Mouse (Mus musculus): Measurements from ENCODE around the gene Cpm. TPM values are rescaled to one million over a fixed set of nuclear protein-coding genes. Genes with fewer than 3 reads are reported as not detected.

The Cpm gene
- total RNA-seq, 1 experiment from 2014 or later, result 1.4 TPM

DNA sequence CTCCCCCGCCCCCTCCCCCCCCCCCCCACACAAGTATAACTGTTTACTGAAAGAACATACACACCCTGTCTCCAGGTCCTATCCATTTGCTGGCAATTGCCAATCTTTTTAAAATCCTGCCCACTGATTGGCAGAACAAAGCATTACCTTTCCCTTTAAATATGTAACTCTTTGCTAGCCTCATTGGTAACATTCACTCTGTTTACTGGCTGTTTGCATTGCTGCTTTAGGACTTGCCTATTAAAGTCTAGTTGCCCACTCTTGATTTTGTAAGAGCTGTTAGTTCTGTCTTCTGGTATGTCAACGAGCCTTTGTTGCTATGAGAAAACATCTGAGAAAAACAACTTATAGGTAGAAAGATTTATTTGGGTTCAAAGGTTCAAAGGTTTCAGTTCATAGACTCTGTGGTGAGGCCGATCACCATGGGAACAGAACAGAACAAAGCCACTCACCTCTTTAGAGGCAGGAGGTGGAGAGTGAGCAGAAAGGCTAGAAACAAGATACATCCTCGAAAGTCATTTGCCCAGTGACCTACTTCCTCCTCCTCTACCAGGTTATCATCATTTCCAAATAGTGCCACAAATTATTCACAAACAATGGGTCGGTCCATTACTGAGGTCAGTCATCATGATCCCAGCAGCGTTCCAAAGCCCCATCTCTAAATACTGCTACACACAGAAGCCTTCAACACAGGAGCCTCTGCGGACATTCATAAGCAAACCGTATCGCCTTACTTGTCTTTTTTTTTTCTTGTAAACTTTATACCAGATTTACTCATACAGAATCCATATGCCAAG is 3.6 kb upstream of the Cpm start:
- ATAC-seq (replicated peaks in 1 of 2; ENCODE audit: insufficient read depth in 1 of 2, low FRiP score in 2 of 2, low TSS enrichment in 1 of 2, low read depth in 1 of 2, poor library complexity in 2 of 2, severe bottlenecking in 2 of 2), result no peak

DNA sequence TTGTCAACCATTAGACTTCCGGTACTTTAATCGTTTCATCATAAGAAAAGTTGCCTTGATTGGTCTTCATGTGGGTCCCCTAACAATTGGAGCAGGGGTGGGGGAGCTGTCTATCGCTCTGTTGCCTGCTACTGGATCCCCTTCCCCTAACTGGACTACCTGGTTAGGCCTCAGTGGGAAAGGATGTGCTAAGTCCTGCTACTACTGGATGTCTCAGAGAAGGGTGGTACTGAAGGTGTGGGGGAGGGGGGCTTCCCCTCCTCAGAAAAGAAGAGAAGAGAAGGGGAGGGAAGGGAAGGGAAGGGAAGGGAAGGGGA is 3.0 kb upstream of the Cpm start:
- ATAC-seq (replicated peaks in 1 of 2; ENCODE audit: insufficient read depth in 1 of 2, low FRiP score in 2 of 2, low TSS enrichment in 1 of 2, low read depth in 1 of 2, poor library complexity in 2 of 2, severe bottlenecking in 2 of 2), result no peak

DNA sequence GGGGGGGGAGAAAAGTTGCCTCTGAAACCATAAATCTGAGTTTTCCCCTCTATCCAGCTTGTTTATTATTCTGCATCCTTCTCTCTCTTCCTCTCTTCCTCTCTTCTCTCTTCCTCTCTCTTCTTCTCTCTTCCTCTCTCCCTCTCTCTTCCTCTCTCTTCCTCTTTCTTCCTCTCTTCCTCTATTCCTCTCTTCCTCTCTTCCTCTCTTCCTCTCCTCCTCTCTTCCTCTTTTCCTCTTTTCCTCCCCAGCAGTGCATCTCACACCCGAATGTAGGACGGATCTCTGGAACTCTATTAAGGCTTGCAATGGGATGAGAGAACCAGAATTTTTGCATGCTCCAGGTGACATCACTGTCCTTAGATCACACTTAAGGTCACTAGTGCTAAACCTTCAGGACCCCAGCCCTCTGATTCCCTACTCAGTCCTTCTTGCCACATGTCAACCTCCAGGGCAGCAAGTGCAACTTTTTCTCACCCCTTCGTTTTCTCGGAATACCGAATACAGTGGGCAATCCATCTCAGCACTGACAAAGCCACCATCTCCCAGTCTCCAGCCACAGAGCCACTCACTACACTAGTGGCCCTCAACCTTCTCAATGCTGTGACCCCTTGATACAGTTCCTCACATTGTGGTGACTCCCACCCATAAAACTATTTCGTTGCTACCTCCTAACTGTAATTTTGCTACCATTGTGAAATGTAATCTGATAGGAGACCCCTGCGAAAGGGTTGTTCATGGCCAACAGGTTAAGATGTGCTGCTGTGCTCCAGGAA is 2.3 kb upstream of the Cpm start:
- no peak for ATAC-seq (replicated peaks in 1 of 2; ENCODE audit: insufficient read depth in 1 of 2, low FRiP score in 2 of 2, low TSS enrichment in 1 of 2, low read depth in 1 of 2, poor library complexity in 2 of 2, severe bottlenecking in 2 of 2)

GRCm38 (mm10) chr10:117627616-117627930 is 1.7 kb upstream of the Cpm start:
- no peak for ATAC-seq (replicated peaks in 1 of 2; ENCODE audit: insufficient read depth in 1 of 2, low FRiP score in 2 of 2, low TSS enrichment in 1 of 2, low read depth in 1 of 2, poor library complexity in 2 of 2, severe bottlenecking in 2 of 2)

GRCm38 (mm10) chr10:117627949-117628348 is 1.4 kb upstream of the Cpm start:
- no peak for ATAC-seq (replicated peaks in 1 of 2; ENCODE audit: insufficient read depth in 1 of 2, low FRiP score in 2 of 2, low TSS enrichment in 1 of 2, low read depth in 1 of 2, poor library complexity in 2 of 2, severe bottlenecking in 2 of 2)

DNA sequence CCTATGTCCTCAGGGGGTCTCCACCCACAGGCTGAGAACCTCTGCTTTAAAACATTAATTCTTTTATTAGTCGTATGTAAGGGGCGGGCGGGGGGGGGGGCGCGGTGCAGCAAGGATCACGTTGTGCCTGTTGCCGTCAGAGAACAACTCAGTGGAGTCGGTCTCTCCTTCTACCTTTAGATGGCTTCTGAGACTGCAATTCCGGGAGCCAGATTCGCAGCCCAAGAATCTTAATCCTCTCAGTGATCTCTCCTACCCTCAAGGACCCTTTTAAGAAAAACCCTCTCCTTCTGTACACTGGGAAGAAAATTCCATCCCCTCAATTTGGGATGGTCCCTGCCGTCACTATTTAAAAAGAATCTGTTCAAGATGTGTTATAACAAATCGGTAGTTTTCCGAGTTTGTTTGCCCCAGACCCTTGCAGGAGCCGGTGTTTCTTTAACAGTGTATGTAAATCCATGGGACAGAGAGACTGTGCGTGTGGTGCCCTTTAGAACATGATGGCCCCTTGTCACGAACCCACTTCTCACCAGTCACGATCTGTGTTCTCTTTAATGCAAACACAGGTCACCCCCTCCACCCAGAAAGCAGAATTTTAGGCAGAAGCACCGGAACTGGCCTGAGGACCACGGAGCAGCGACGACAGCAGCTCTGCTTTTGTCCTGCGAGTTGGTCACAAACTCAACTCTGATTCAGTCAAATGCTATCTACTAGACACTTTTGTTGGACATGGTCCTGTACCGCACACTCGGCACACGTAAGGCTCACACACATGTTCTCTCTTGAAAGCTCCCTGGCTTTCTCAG is 734 bp upstream of the Cpm start:
- ATAC-seq (replicated peaks in 1 of 2; ENCODE audit: insufficient read depth in 1 of 2, low FRiP score in 2 of 2, low TSS enrichment in 1 of 2, low read depth in 1 of 2, poor library complexity in 2 of 2, severe bottlenecking in 2 of 2), result no peak

GRCm38 (mm10) chr10:117630176-117630575 is 876 bp downstream of the Cpm start:
- no peak for ATAC-seq (replicated peaks in 1 of 2; ENCODE audit: insufficient read depth in 1 of 2, low FRiP score in 2 of 2, low TSS enrichment in 1 of 2, low read depth in 1 of 2, poor library complexity in 2 of 2, severe bottlenecking in 2 of 2)

DNA sequence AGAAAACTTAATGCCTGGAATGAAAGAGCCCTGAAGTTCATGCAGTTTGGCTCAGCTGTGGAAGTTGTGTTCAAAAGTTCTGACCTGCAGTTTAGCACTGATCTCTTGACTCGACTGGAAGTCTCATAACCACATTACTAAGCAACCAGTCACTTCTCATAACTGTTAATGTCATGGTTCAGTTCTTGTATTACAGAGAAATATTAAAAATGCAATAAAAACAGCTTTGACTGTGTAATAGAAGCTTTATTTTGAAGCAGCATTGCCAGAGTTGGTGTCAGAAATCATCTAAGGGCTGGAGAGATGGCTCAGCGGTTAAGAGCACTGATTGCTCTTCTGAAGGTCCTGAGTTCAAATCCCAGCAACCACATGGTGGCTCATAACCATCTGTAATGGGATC is 1.5 kb downstream of the Cpm start:
- ATAC-seq (replicated peaks in 1 of 2; ENCODE audit: insufficient read depth in 1 of 2, low FRiP score in 2 of 2, low TSS enrichment in 1 of 2, low read depth in 1 of 2, poor library complexity in 2 of 2, severe bottlenecking in 2 of 2), result no peak

DNA sequence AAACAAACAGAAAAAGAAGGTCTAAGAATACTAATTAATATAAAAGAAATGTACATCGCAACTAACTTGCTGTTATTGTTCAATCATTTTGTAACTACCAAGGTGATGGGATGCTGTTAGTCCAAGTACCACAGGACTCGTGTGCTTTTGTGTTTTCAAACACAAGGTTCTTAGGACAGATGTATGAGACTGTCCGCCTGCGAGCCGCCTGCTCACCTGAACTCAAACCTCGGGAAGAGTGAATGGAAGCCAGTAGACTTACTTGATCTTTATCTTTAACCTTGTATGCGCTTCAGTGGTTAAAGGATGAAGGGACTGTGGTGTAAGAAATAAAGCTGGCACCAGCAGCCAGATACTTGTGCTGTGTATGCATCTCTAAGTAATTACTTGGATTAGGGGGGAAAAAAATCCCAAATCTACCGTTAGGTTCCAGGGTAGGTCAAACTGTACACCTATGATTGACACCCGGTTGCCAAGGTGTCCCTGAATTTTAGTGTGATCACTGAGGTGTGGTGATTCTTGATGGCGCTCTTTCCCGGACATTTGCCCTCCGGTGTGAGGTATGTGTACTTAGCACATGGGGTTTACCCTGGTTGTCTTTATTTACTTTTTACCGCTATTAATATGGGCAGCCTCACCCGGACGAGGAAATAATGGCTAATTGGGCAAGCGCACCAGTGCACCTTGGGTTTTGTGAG is 2.4 kb downstream of the Cpm start:
- no peak for ATAC-seq (replicated peaks in 1 of 2; ENCODE audit: insufficient read depth in 1 of 2, low FRiP score in 2 of 2, low TSS enrichment in 1 of 2, low read depth in 1 of 2, poor library complexity in 2 of 2, severe bottlenecking in 2 of 2)

GRCm38 (mm10) chr10:117632394-117632793 is 3.1 kb downstream of the Cpm start:
- ATAC-seq (replicated peaks in 1 of 2; ENCODE audit: insufficient read depth in 1 of 2, low FRiP score in 2 of 2, low TSS enrichment in 1 of 2, low read depth in 1 of 2, poor library complexity in 2 of 2, severe bottlenecking in 2 of 2), result no peak

DNA sequence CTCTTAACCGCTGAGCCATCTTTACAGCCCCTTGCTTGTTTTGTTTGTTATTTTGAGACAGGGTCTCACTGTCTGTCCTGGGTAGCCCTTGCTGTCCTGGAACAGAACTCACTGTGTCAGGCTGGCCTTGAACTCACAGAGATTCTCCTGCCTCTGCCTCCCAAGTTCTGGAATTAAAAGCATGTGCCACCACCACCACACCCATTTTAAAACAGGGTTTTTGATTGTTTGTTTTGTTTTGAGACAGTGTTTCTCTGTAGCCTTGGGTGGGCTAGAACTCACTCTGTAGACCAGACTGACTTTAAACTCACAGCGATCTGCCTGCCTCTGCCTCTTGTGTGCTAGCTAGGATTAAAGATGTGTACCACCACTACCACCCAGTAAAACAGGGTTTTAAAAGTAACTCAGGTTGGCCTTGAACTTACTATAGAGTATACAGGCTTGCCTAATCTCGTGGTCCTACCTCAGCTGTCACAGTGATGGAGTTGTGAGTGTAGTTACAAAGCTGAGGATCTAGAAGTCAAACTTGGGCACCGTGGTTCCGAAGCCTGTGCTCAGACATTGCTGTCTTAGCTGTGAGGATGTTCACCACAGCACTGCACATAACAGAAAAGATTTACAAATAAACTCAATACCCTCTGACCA is 4.4 kb downstream of the Cpm start:
- ATAC-seq (replicated peaks in 1 of 2; ENCODE audit: insufficient read depth in 1 of 2, low FRiP score in 2 of 2, low TSS enrichment in 1 of 2, low read depth in 1 of 2, poor library complexity in 2 of 2, severe bottlenecking in 2 of 2), result no peak

- no peak for ATAC-seq (replicated peaks in 1 of 2; ENCODE audit: insufficient read depth in 1 of 2, low FRiP score in 2 of 2, low TSS enrichment in 1 of 2, low read depth in 1 of 2, poor library complexity in 2 of 2, severe bottlenecking in 2 of 2)
Measured at GRCm38 (mm10) chr10:117634323-117635030, 5.2 kb downstream of the Cpm start.

GRCm38 (mm10) chr10:117635078-117635771 is 5.9 kb downstream of the Cpm start:
- ATAC-seq (replicated peaks in 1 of 2; ENCODE audit: insufficient read depth in 1 of 2, low FRiP score in 2 of 2, low TSS enrichment in 1 of 2, low read depth in 1 of 2, poor library complexity in 2 of 2, severe bottlenecking in 2 of 2), result no peak

- no peak for ATAC-seq (replicated peaks in 1 of 2; ENCODE audit: insufficient read depth in 1 of 2, low FRiP score in 2 of 2, low TSS enrichment in 1 of 2, low read depth in 1 of 2, poor library complexity in 2 of 2, severe bottlenecking in 2 of 2)
Measured at GRCm38 (mm10) chr10:117635823-117636589, 6.7 kb downstream of the Cpm start.

GRCm38 (mm10) chr10:117637062-117637744 is 7.9 kb downstream of the Cpm start:
- ATAC-seq (replicated peaks in 1 of 2; ENCODE audit: insufficient read depth in 1 of 2, low FRiP score in 2 of 2, low TSS enrichment in 1 of 2, low read depth in 1 of 2, poor library complexity in 2 of 2, severe bottlenecking in 2 of 2), result no peak

Measured in hematopoietic stem cell, adult 5-6 weeks (primary cell).